Mouse (Mus musculus) cerebellum, adult 9-11 months (tissue): ENCODE results near the gene Ublcp1.

ENCODE experiments used
- DNase-seq: peaks from one replicate; pipeline ENCODE4 v3.0.0; 2022

The Ublcp1 gene

GRCm38 (mm10) chr11:44413371-44413770, 56.9 kb downstream of the Ublcp1 start:
- no peak for DNase-seq

GRCm38 (mm10) chr11:44412276-44412675, 58.0 kb downstream of the Ublcp1 start:
- DNase-seq, result no peak

GRCm38 (mm10) chr11:44410413-44410812, 59.9 kb downstream of the Ublcp1 start:
- DNase-seq, result no peak

- DNase-seq, result no peak
Measured at GRCm38 (mm10) chr11:44408626-44409025, 61.7 kb downstream of the Ublcp1 start.

- DNase-seq, result no peak
Measured at GRCm38 (mm10) chr11:44406457-44406856, 63.8 kb downstream of the Ublcp1 start.

GRCm38 (mm10) chr11:44405961-44406360, 64.3 kb downstream of the Ublcp1 start:
- DNase-seq, result no peak

GRCm38 (mm10) chr11:44405113-44405512, 65.2 kb downstream of the Ublcp1 start:
- no peak for DNase-seq
